8 mouse cellular contexts compared by ENCODE assay signal in the genomic region with DNA sequence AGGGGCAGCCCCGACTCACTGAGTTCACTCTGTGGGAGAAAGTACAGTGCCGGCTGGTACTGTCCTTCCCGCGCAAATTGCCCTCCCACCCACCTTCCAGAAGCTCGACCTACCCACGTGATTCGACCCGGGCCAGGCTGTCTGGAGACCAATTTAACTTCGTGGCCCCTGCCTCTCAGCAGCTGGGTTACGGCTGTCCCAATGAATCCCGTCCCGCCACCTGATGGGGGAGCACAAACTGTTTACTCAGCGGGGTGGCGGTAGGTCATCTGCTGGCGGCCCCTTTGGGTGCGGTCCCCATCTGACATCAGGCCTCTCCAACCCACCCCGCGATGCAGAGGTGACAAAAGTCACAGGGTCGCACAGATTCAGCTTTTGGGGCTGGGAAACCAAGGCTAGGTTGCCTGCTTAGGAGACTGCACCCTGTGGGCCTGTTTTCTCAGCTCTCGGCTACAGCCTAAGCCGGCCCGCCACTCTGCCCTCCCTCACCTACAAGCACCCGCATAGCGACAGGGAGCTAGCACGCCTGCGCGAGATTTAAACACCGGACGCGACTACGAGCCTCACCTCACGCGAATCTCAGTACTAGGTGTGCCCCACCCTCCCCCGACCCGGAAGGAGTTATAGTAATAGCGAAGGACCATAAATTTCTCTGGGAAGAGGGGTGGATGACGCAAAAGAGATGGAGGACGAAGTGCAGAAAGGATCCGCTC. TPM values are rescaled to one million over a fixed set of nuclear protein-coding genes. Genes with fewer than 3 reads are reported as not detected.
A peak's percentile ranks its signal among the peaks of the same experiment; 100 is the strongest.
DNase-seq lines count a peak whose midpoint lies in the region; ATAC-seq and TF ChIP-seq lines count a peak whose summit lies in the region.

Sdr39u1 (minus strand) TSS at position 593 of the 713 bp plus-strand sequence.

- peak within 1 kb of the TSS; percentile 76 for H3K9ac ChIP-seq in hindbrain, postnatal 0 days (replicated peaks; ENCODE audit: low read length)

- WGBS in hindbrain, postnatal 0 days, result 2% methylated on average over 39 of the region's 39 CpGs

- H3K36me3 ChIP-seq in hindbrain, postnatal 0 days (ENCODE audit: insufficient read depth, low read length), result peaks cover 26% of the 10 kb centered on the region

- peak; percentile 93 for DNase-seq in ZHBTc4 (ENCODE audit: low read depth, low spot score)
- DNase-seq in gastrocnemius, postnatal 10 days, result peak; percentile 77
- DNase-seq in hindbrain, postnatal 0 days (ENCODE audit: low spot score), result peak; percentile 96
- DNase-seq in left cerebral cortex, adult 18-20 months (ENCODE audit: low spot score in 2 of 2), result peak; percentile 78 to 86
- DNase-seq in lung, postnatal 36 days, result peak; percentile 91
- DNase-seq in retina, embryonic 14.5 days (ENCODE audit: low spot score), result peak; percentile 89
- DNase-seq in thymus, postnatal 25 days, result peak; percentile 85

- peak; percentile 96 for ATAC-seq in hindbrain, postnatal 0 days

- H3K27me3 ChIP-seq in hindbrain, postnatal 0 days (ENCODE audit: insufficient read depth, low read length), result no peaks in the 10 kb centered on the region

- TF ChIP-seq POLR2A in cortical plate, adult 2 months (IDR thresholded peaks at IDR 0.05; ENCODE audit: extremely low read depth, insufficient read depth, low read length), result peak; percentile 73

- H3K4me3 ChIP-seq in cortical plate, adult 2 months (ENCODE audit: insufficient read depth, low read length), result peak within 1 kb of the TSS; percentile 53
- peak within 1 kb of the TSS; percentile 52 for H3K4me3 ChIP-seq in hindbrain, postnatal 0 days (ENCODE audit: low read length)

- H3K27ac ChIP-seq in cortical plate, adult 2 months (ENCODE audit: insufficient read depth, low read length), result peak within 1 kb of the TSS; percentile 50
- peak within 1 kb of the TSS; percentile 84 for H3K27ac ChIP-seq in hindbrain, postnatal 0 days

- H3K9me3 ChIP-seq in hindbrain, postnatal 0 days (ENCODE audit: low read length), result no peaks in the 10 kb centered on the region

- no peaks in the 10 kb centered on the region for H3K4me1 ChIP-seq in cortical plate, adult 2 months (ENCODE audit: control insufficient read depth, insufficient read depth, low read length)
- peaks cover 11% of the 10 kb centered on the region for H3K4me1 ChIP-seq in hindbrain, postnatal 0 days (ENCODE audit: insufficient read depth, low read length)

- no peak for TF ChIP-seq CTCF in cortical plate, adult 2 months (IDR thresholded peaks at IDR 0.05; ENCODE audit: extremely low read depth, insufficient read depth, low read length)
- TF ChIP-seq CTCF in hindbrain, postnatal 0 days (IDR thresholded peaks at IDR 0.05; ENCODE audit: low read depth), result no peak

- peak within 1 kb of the TSS; percentile 90 for H3K4me2 ChIP-seq in hindbrain, postnatal 0 days (ENCODE audit: low read depth, low read length)

RNA-seq across cellular contexts. Expression of gene Sdr39u1, which starts in this region (rescaled TPM):
- 147 and 150 TPM in 2 replicates for polyA plus RNA-seq in cortical plate, adult 2 months (2012; rRNA removed)
- total RNA-seq in gastrocnemius, postnatal 10 days (2021), result 10 to 100 TPM; 73.3 to 82.4 TPM
- total RNA-seq in hindbrain, postnatal 0 days (2014; rRNA removed), result 120 and 138 TPM in 2 replicates
- 134 and 136 TPM in 2 replicates for polyA plus RNA-seq in hindbrain, postnatal 0 days (2015; fragmentation: Nextera tagmentation; extraction: Ambion mirVana)
- total RNA-seq in left cerebral cortex, adult 18-20 months (2021), result 100 to 1,000 TPM in 1 of 2 experiments, 10 to 100 TPM in 1; 96.5 to 104 TPM

Comparison
In these comparisons a context has a peak if more than half of its experiments do, and no peak if none do; other contexts are left out.
1. Peak in every context shown above with its lines: DNase-seq, ATAC-seq, H3K4me3 ChIP-seq and H3K27ac ChIP-seq.